Mouse (Mus musculus) liver, postnatal 0 days (tissue): ENCODE data around the gene Megf6.

Experiments used
- CTCF ChIP-seq: sonication (generic); IDR thresholded peaks from 2 replicates; pipeline ENCODE4 v1.5.1; 2016; ENCODE audit warnings: antibody characterized with exemption, low read depth
- EP300 ChIP-seq: IDR thresholded peaks from 2 replicates; pipeline ENCODE4 v1.6.1; 2016; ENCODE audit warnings: antibody characterized with exemption, low read depth, mild to moderate bottlenecking

DNA sequence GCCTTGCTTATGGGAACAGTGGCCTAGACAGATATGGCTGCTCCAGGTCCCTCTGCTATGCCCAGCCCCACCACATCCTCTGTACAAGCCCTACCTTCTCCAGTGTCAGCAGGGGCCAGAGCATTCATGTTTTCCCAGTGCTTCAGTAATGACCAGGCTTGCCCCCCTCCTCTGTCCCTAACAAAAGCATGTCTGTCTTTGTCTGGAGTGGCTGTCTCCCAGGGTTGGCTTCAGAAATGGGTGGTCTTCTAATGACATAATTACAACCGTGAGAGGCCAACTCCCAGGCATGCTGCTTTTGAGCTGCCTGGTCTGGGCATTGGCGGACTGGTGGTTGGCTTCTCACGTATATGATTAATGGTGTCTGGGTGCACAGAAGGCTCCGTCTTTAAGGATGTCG is 31.0 kb downstream of the Megf6 start:
- no peak for TF ChIP-seq EP300
- TF ChIP-seq CTCF = no peak
